7 mouse cellular contexts compared by ENCODE assay signal in genomic region chr17:83397571-83398100, GRCm38 (mm10). TPM values are rescaled to one million over a fixed set of nuclear protein-coding genes. Genes with fewer than 3 reads are reported as not detected.
DNase-seq lines count a peak whose midpoint lies in the region; ATAC-seq and TF ChIP-seq lines count a peak whose summit lies in the region.

No protein-coding gene starts in this region.

- TF ChIP-seq CTCF in lung, embryonic 14.5 days (IDR thresholded peaks at IDR 0.05; ENCODE audit: low read depth), result no peak

- H3K27me3 ChIP-seq in lung, embryonic 14.5 days (ENCODE audit: insufficient read depth, low read length), result no peaks in the 10 kb centered on the region

- peak; percentile 46 to 59 for DNase-seq in CD8-positive naive resting alpha-beta T cell, adult 2 months (ENCODE audit: low read depth in 2 of 2, low spot score in 2 of 2)
- peak; percentile 69 for DNase-seq in lung, embryonic 14.5 days
- DNase-seq in spleen, postnatal 36 days (ENCODE audit: low spot score in 2 of 2), result peak; percentile 74 to 75
- no peak for DNase-seq in layer of hippocampus, postnatal 36 days
- no peak for DNase-seq in frontal cortex, postnatal 10 days (ENCODE audit: low spot score in 2 of 2)

- peak overlapping the region; percentile 86 for H3K27ac ChIP-seq in lung, embryonic 14.5 days (ENCODE audit: low read depth)

- H3K9me3 ChIP-seq in lung, embryonic 14.5 days (ENCODE audit: low read depth, low read length), result no peaks in the 10 kb centered on the region

- H3K4me3 ChIP-seq in lung, embryonic 14.5 days (ENCODE audit: low read depth, low read length), result no peak overlapping the region

- H3K36me3 ChIP-seq in lung, embryonic 14.5 days (ENCODE audit: insufficient read depth), result no peaks in the 10 kb centered on the region

- H3K9ac ChIP-seq in lung, embryonic 14.5 days, result 0 out of 2 replicates have a peak overlapping the region, but pooled peaks have one; percentile 20

- 29% methylated on average over 6 of the region's 6 CpGs for WGBS in lung, embryonic 14.5 days

- peaks cover 8% of the 10 kb centered on the region for H3K4me1 ChIP-seq in lung, embryonic 14.5 days (ENCODE audit: insufficient read depth)

- ATAC-seq in common myeloid progenitor, adult 5-6 weeks (replicated peaks; ENCODE audit: low read depth, poor library complexity, severe bottlenecking), result peak; percentile 78
- ATAC-seq in hematopoietic stem cell, adult 5-6 weeks (replicated peaks in 1 of 2; ENCODE audit: insufficient read depth in 1 of 2, low FRiP score in 2 of 2, low TSS enrichment in 1 of 2, low read depth in 1 of 2, poor library complexity in 2 of 2, severe bottlenecking in 2 of 2), result peak; percentile 82
- peak; percentile 60; the same call in 1 of the 2 replicates for ATAC-seq in lung, embryonic 14.5 days (ENCODE audit: insufficient read depth)

- peak overlapping the region; percentile 31 for H3K4me2 ChIP-seq in lung, embryonic 14.5 days

RNA-seq across cellular contexts. Expression of gene Eml4, which starts 46.9 kb away (rescaled TPM):
- total RNA-seq in common myeloid progenitor, adult 5-6 weeks (2017), result 66.6 and 76.2 TPM in 2 replicates
- total RNA-seq in hematopoietic stem cell, adult 5-6 weeks (2017), result 90.9 and 91.0 TPM in 2 replicates
- polyA plus RNA-seq in lung, embryonic 14.5 days (2014; fragmentation: Nextera tagmentation; extraction: Ambion mirVana), result 51.4 and 55.3 TPM in 2 replicates
- total RNA-seq in layer of hippocampus, postnatal 36 days (2021), result 10 to 100 TPM; 25.8 to 27.0 TPM

Comparison
In these comparisons a context has a peak if more than half of its experiments do, and no peak if none do; other contexts are left out.
1. DNase-seq: peak in CD8-positive naive resting alpha-beta T cell, adult 2 months (2 of 2), lung, embryonic 14.5 days (single experiment) and spleen, postnatal 36 days (2 of 2); none in layer of hippocampus, postnatal 36 days (0 of 2) and frontal cortex, postnatal 10 days (0 of 2).
2. Peak in every context shown above with its lines, with median percentiles within 50 percentile points of each other: ATAC-seq.